Mouse (Mus musculus) ES-E14 (cell line): ENCODE measurements around the gene Ccdc88c. TPM values are rescaled to one million over a fixed set of nuclear protein-coding genes. Genes with fewer than 3 reads are reported as not detected.

Source experiments
- DNase-seq: peaks from one replicate; pipeline ENCODE4 v3.0.0-alpha.2; 2013; ENCODE audit warnings: low read depth, low spot score
- H3K27ac ChIP-seq: 2 replicates; pipeline ENCODE4 v1.5.1; 2012; ENCODE audit warnings: low read depth, mild to moderate bottlenecking, low read length, moderate library complexity, mixed read lengths; ENCODE audit not compliant: poor library complexity, insufficient read depth, severe bottlenecking
- H3K36me3 ChIP-seq: 2 replicates; pipeline ENCODE4 v1.6.1; 2012; ENCODE audit warnings: mild to moderate bottlenecking, low read length, moderate library complexity, mixed read lengths; ENCODE audit not compliant: control insufficient read depth, poor library complexity, insufficient read depth, severe bottlenecking
- H3K4me1 ChIP-seq, 2 experiments: fragments of 150-350 bp in 1 of 2; sonication (generic) in 1 of 2; 2 replicates each; pipeline ENCODE4 v1.6.1; 2012; ENCODE audit warnings: low read length in 2 of 2, mild to moderate bottlenecking in 1 of 2, mixed read lengths in 1 of 2; ENCODE audit not compliant: control insufficient read depth in 2 of 2, insufficient read depth in 2 of 2, poor library complexity in 1 of 2
- H3K4me3 ChIP-seq, 2 experiments: fragments of 150-350 bp in 1 of 2; sonication (generic) in 1 of 2; 2 replicates each; pipeline ENCODE4 v1.5.1; 2012; ENCODE audit warnings: low read length in 2 of 2, low read depth in 1 of 2, mild to moderate bottlenecking in 1 of 2, mixed read lengths in 1 of 2; ENCODE audit not compliant: insufficient read depth in 1 of 2, poor library complexity in 1 of 2, severe bottlenecking in 1 of 2
- H3K9ac ChIP-seq: 2 replicates; pipeline ENCODE4 v1.6.1; 2012; ENCODE audit warnings: low read depth, mild to moderate bottlenecking, low read length, mixed read lengths; ENCODE audit not compliant: poor library complexity, insufficient read depth, severe bottlenecking
- H3K9me3 ChIP-seq: fragments of 150-350 bp; sonication (generic); 2 replicates; pipeline ENCODE4 v1.6.1; 2012; ENCODE audit warnings: low read depth, mild to moderate bottlenecking, low read length; ENCODE audit not compliant: control insufficient read depth, insufficient read depth
- HCFC1 ChIP-seq: IDR thresholded peaks from 2 replicates; pipeline ENCODE4 v1.6.1; 2012; ENCODE audit warnings: low read length, inconsistent platforms, borderline replicate concordance; ENCODE audit not compliant: insufficient read depth
- MAFK ChIP-seq: IDR thresholded peaks from 2 replicates; pipeline ENCODE4 v1.6.1; 2014; ENCODE audit warnings: mild to moderate bottlenecking, low read depth, low read length, inconsistent platforms; ENCODE audit not compliant: insufficient read depth
- ZC3H11A ChIP-seq: IDR thresholded peaks from 2 replicates; pipeline ENCODE4 v1.6.1; 2012; ENCODE audit warnings: low read depth, mild to moderate bottlenecking, inconsistent platforms, low read length, borderline replicate concordance
- in situ Hi-C, 2 experiments: fragments of 600-800 bp; cut with MboI; formaldehyde crosslinking; loops; one replicate each; pipeline ENCODE4 v1.15.1; 2025; ENCODE audit warnings: low sequenced_read_pairs in 2 of 2, inconsistent platforms in 1 of 2; ENCODE audit not compliant: unreplicated experiment in 2 of 2
- total RNA-seq: library from RNA; depleted of rRNA; stranded (reverse); fragments of 300-350 nt; gene quantifications from 2 replicates; pipeline ENCODE4 v1.2.3, GENCODE M21; 2012; rRNA removed

Ccdc88c gene
- total RNA-seq, 1 experiment, result 35.7 TPM

DNA sequence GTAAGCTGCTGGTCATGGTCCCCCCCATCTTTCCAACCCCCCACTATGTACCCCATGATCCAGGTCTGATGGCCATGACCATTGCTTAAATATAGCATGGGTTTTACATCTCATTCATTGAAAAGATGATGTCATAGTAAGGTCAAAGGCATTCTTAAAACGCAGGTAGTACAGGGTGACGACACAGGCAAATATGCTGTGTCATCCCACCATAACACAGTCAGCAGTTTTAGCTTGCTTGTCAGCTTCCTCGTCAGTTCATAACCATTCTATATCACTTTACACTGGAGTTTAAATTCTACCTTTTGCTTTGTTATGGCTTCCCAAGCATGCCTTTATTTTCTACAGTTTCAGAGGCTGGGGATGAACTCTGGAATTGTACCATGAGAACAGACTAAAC is 166.6 kb downstream of the Ccdc88c start:
- H3K4me1 ChIP-seq, result no peaks in the 10 kb centered on the region
- no peak overlapping the region for H3K27ac ChIP-seq
- TF ChIP-seq ZC3H11A (no peak), HCFC1 (no peak), MAFK (peak; percentile 73)
- no peaks in the 10 kb centered on the region for H3K36me3 ChIP-seq
- no peak overlapping the region for H3K4me3 ChIP-seq
- no peak overlapping the region for H3K9ac ChIP-seq
- DNase-seq, result no peak
- H3K9me3 ChIP-seq, result no peaks in the 10 kb centered on the region
- in situ Hi-C loops, result no loop called here

Other genes starting within 250 kb of the Ccdc88c start
- 6.2 and 20.9 TPM in 2 replicates for gene Dglucy, start 250.0 kb downstream of the Ccdc88c start, total RNA-seq
- 0.49 and 0.58 TPM in 2 replicates for gene Gpr68, start 120.9 kb downstream of the Ccdc88c start, total RNA-seq
- gene Ppp4r3a, start 54.6 kb upstream of the Ccdc88c start, total RNA-seq, result 78.8 and 87.1 TPM in 2 replicates